Mouse (Mus musculus) embryonic stem cell, embryonic (primary cell): ENCODE data around the gene Igflr1.

Experiments
- CTCF ChIA-PET, 4 experiments: fragments of 300-600 bp in 2 of 4; fragments of 350-600 bp in 2 of 4; sonication (Branson Sonifier 250); formaldehyde crosslinking; loops; one replicate each; lab custom pipeline; 2022; ENCODE audit warnings: inconsistent platforms in 2 of 4; lab: Charles Lee
- POLR2A ChIA-PET, 4 experiments: fragments of 300-600 bp in 2 of 4; fragments of 350-600 bp in 2 of 4; sonication (Branson Sonifier 250); formaldehyde crosslinking; loops; one replicate each; lab custom pipeline; 2022; ENCODE audit warnings: antibody characterized with exemption in 4 of 4, inconsistent platforms in 1 of 4; lab: Charles Lee

Igflr1 gene

GRCm38 (mm10) chr7:30564970-30565571 lies at the start of gene Igflr1:
Gene Igflr1 (plus strand): TSS chr7:30565427.
- POLR2A ChIA-PET = interaction anchor here in 1 of 4 experiments (1.8 to 2.2 kb wide), 3 partner anchors 9 to 15 kb away, joined by 5 to 20 read pairs (median 12); no protein-coding TSS in a partner anchor
- CTCF ChIA-PET = no interaction called here

DNA sequence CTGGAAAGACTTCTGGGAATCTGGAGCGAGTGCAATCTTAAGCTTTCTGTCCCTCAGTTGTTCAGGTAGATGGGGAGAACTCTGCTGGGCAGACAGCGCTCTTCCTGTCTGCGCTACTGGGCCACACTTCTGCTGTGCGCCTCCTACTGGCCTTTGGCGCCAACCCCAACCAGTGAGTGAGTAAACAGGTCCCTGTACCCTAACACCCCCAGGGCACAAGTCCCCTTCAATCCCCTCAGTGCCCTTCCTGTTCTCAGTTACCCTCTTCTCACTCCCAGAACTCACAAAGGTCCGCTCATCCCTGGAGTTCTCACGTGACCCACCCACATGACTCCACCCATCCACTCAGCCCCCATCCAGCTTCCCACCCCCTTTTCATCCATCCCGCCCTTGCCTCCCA lies 46.9 kb upstream of the Igflr1 start:
- CTCF ChIA-PET = interaction anchor here in 3 of 4 experiments (0.7 to 1.7 kb wide), 13 partner anchors 11 to 212 kb away, joined by 3 to 7 read pairs (median 3); partner anchors contain the start of gene Cox6b1 (in 1 of the 3)
- POLR2A ChIA-PET = interaction anchor here in 3 of 4 experiments (0.5 to 1.8 kb wide), 9 partner anchors 9 to 182 kb away, joined by 3 to 10 read pairs (median 3); partner anchors contain the start of gene Kmt2b (in 1 of the 3)

GRCm38 (mm10) chr7:30520396-30520795 lies 44.8 kb upstream of the Igflr1 start:
- CTCF ChIA-PET = no interaction called here
- POLR2A ChIA-PET = interaction anchor here in 2 of 4 experiments (0.6 to 1.1 kb wide), 2 partner anchors 32 to 1854 kb away, joined by 3 to 4 read pairs; partner anchors contain the start of genes Hspb6 (in 1 of the 2) and Proser3 (in 1 of the 2)

GRCm38 (mm10) chr7:30520856-30521255 lies 44.4 kb upstream of the Igflr1 start:
- ChIA-PET CTCF (interaction anchor here in 1 of 4 experiments (0.5 kb wide), 1 partner anchor 92 kb away, joined by 3 read pairs; the partner anchor contains the start of gene Upk1a), POLR2A (interaction anchor here in 1 of 4 experiments (1.1 kb wide), 1 partner anchor 32 kb away, joined by 3 read pairs; the partner anchor contains the start of genes Hspb6 and Proser3)

DNA sequence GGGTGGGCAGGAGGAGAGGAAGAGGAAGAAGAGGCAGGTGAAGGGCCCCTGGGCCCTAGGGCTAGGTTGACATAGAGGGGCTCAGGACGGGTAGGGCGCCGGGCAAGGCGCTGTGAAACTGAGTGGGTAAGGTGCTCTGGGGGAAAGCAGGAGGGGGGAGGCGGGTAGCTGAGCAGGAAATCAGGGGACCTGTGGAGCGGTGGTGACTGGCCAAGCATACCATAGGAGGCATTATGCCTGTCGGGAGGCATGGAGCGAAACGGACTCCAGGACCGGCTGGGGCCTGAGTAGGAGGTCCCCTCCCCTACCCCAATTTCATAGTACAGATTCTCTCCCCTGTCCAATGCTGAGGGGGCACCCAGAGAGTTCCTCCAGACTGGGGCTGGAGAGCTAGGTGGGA lies 42.4 kb upstream of the Igflr1 start:
- ChIA-PET POLR2A (interaction anchor here in 3 of 4 experiments (0.6 to 1.7 kb wide), 7 partner anchors 8 to 142 kb away, joined by 3 to 6 read pairs (median 3); partner anchors contain the start of genes Haus5 (in 1 of the 3), Hspb6 (in 1 of the 3) and Proser3 (in 1 of the 3)), CTCF (interaction anchor here in 1 of 4 experiments (1.6 kb wide), 1 partner anchor 31 kb away, joined by 6 read pairs; no protein-coding TSS in a partner anchor)

DNA sequence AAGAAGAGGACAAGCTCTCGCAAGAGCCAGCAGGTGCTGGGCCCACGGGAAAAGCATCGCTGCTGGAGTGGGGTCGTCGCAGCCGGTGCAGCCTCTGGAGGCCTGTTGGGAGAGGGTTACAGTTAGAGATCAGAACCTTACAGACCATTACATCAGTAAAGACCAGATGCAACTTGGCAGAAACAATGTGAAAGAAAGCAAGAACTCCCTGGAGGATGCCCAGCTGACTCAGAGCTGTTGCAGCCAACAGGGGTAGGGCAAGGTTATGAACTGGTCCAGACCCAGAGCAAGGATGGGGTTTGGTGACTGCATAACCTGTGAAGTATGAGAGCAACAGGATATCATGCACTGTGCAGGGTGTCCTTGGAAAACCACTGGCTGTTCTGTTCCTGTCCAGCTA lies 40.7 kb upstream of the Igflr1 start:
- CTCF ChIA-PET = interaction anchor here (0.6 to 2.2 kb wide), 6 partner anchors 8 to 89 kb away, joined by 3 to 8 read pairs (median 4); no protein-coding TSS in a partner anchor
- POLR2A ChIA-PET = interaction anchor here in 3 of 4 experiments (0.6 to 2.0 kb wide), 12 partner anchors 8 to 449 kb away, joined by 3 to 6 read pairs (median 4); partner anchors contain the start of genes Fam187b (in 1 of the 3) and Haus5 (in 1 of the 3)

DNA sequence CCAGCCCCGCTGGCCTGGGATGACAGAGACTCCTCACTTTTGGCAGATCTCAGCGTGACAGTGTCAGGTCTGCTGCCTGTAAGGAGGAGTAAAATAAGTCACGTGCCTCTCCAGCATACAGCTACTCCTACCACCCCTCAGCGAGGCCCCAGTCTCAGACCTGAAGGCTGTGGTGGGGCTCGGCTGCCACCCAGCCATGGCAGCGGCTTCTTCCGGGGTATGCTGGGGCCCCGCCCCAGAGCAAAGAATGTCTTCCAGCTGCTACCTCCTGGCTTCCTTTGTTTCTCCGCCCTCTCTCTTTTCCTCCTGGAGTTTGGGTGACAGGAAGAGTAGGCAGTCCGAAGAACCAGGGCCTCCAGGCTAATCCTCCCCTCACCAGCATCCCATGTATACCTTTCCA lies 39.3 kb upstream of the Igflr1 start:
- ChIA-PET POLR2A (interaction anchor here in 2 of 4 experiments (1.3 to 2.7 kb wide), 4 partner anchors 8 to 21 kb away, joined by 3 to 11 read pairs (median 7); no protein-coding TSS in a partner anchor), CTCF (interaction anchor here in 2 of 4 experiments (0.5 to 2.2 kb wide), 3 partner anchors 33 to 311 kb away, joined by 3 to 8 read pairs (median 3); no protein-coding TSS in a partner anchor)

DNA sequence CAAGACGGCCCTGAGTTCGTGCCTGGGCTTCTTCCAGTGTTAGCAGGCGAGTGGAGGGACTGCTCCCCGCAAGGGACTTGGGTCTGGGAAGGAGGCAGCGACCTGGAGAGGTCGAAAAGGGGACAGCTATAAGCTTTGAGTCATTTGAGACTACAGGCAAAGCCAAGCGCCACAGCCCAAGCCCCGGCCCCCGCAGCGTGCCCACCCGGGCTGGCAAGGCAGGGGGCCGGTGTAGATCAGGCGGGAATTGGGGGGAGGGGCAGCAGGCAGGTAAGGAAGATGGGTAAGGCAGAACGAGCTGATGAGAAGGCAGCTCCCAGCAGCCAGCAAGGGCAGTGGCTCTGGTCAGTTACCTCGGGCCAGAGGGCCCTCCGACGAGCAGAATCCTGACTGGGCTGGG lies 38.8 kb upstream of the Igflr1 start:
- ChIA-PET POLR2A (interaction anchor here in 3 of 4 experiments (0.9 to 2.7 kb wide), 4 partner anchors 8 to 26 kb away, joined by 3 to 11 read pairs (median 7); partner anchors contain the start of gene Proser3 (in 1 of the 3)), CTCF (interaction anchor here (0.6 to 2.2 kb wide), 7 partner anchors 33 to 598 kb away, joined by 3 to 8 read pairs (median 3); partner anchors contain the start of gene Prodh2 (in 1 of the 4))

DNA sequence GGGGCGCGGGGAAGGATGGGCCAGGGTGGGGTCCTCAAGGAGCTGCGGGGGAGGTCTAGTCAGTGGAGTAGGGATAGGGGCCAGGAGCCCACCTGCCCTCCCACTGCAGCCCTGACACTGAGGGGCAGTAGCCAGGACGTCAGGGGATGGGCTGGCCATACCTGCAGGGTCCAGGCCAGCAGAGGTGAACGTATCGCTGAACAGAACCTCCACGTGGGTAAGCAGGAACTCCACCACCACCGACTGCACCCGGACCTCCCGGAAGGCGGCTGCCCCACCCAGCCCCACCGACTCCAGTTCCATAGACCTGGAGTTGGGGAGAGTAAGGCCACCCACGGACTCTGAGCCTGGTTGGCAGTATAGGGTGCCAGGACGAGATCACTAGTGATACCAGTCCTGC lies 38.2 kb upstream of the Igflr1 start:
- ChIA-PET CTCF (interaction anchor here in 3 of 4 experiments (0.6 to 2.2 kb wide), 7 partner anchors 34 to 597 kb away, joined by 3 to 8 read pairs (median 4); partner anchors contain the start of gene Prodh2 (in 1 of the 3)), POLR2A (interaction anchor here in 3 of 4 experiments (0.9 to 2.7 kb wide), 4 partner anchors 9 to 31 kb away, joined by 3 to 11 read pairs (median 6); partner anchors contain the start of gene Proser3 (in 1 of the 3))

DNA sequence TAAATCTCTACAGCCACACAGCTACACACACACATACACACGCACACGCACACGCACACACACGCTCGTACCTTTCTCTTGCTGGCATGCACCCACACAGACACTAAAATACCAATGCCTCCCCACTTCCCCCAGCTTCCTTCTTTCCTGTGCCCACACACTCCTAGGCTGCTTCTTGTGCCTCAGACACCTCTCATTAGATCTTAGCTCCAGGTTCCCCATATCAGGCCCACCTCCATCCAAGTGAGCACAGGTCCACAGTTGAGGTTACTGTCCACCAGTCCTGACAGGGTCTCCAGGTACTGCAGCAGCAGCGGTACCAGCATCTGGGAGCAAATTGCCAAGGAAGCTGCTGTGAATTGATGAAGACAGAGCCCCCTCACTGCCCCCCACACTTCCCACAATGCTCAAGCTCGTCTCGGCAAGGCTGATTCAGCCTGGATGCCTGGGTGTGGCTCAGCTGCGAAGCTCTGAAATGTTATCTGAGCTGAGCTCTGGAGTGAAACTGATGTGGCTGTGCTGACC lies 33.9 kb upstream of the Igflr1 start:
- CTCF ChIA-PET = interaction anchor here in 2 of 4 experiments (0.7 to 1.1 kb wide), 2 partner anchors 26 to 134 kb away, joined by 3 read pairs; partner anchors contain the start of gene Haus5 (in 1 of the 2)
- POLR2A ChIA-PET = interaction anchor here in 2 of 4 experiments (0.6 to 1.4 kb wide), 4 partner anchors 9 to 168 kb away, joined by 3 to 4 read pairs (median 3); partner anchors contain the start of gene Proser3 (in 1 of the 2)

GRCm38 (mm10) chr7:30532931-30533330 lies 32.3 kb upstream of the Igflr1 start:
- POLR2A ChIA-PET = interaction anchor here in 2 of 4 experiments (0.9 to 1.6 kb wide), 5 partner anchors 9 to 181 kb away, joined by 3 to 6 read pairs (median 3); partner anchors contain the start of genes Gm49396 (in 1 of the 2), Hspb6 (in 1 of the 2), Proser3 (in 1 of the 2) and U2af1l4 (in 1 of the 2)

GRCm38 (mm10) chr7:30533941-30534632 lies 31.1 kb upstream of the Igflr1 start:
- ChIA-PET CTCF (no interaction called here), POLR2A (interaction anchor here (0.6 to 1.6 kb wide), 6 partner anchors 18 to 180 kb away, joined by 3 to 6 read pairs (median 3); partner anchors contain the start of genes Proser3 (in 2 of the 4), Gm49396 (in 1 of the 4), Hspb6 (in 1 of the 4) and U2af1l4 (in 1 of the 4))

More at GRCm38 (mm10) chr7:30532931-30533330, 32.3 kb upstream of the Igflr1 start:
- CTCF ChIA-PET = no interaction called here

GRCm38 (mm10) chr7:30534633-30535577 lies 30.3 kb upstream of the Igflr1 start, which contains the start of gene Arhgap33:
Gene Arhgap33 (minus strand): TSS chr7:30535060.
- ChIA-PET POLR2A (interaction anchor here in 3 of 4 experiments (0.6 to 2.2 kb wide), 10 partner anchors 16 to 254 kb away, joined by 3 to 7 read pairs (median 4); partner anchors contain the start of genes Hspb6 (in 2 of the 3), Proser3 (in 2 of the 3), Gm49396 (in 1 of the 3) and U2af1l4 (in 1 of the 3)), CTCF (interaction anchor here (0.5 to 1.5 kb wide), 5 partner anchors 17 to 422 kb away, joined by 3 to 7 read pairs (median 3); partner anchors contain the start of genes Hspb6 (in 1 of the 4), Prodh2 (in 1 of the 4), Proser3 (in 1 of the 4) and Usf2 (in 1 of the 4))

DNA sequence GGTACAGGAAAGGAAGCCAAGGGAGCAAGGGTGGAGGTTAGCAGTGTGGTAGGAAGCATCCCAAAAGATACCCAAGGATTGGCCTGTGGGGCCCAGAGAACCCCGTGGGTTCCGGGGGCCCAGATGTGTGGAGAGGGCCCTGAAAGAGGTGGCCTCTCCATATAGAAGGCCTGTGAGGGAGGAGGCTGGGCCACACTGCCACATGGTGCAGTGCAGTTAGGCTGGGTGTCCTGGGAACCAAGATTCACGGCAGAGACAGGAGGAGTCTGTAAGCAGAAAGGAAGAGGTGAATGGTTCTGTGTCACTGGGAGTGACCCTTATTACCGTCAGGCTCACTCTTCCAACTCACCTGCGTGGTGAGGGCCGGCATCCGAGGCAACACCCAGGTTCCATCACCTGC lies 24.7 kb upstream of the Igflr1 start:
- POLR2A ChIA-PET = interaction anchor here in 3 of 4 experiments (0.6 to 1.9 kb wide), 10 partner anchors 12 to 254 kb away, joined by 3 to 13 read pairs (median 4); partner anchors contain the start of genes Aplp1 (in 1 of the 3), Gm49396 (in 1 of the 3), Hspb6 (in 1 of the 3) and Proser3 (in 1 of the 3)
- CTCF ChIA-PET = interaction anchor here in 2 of 4 experiments (0.9 to 1.3 kb wide), 2 partner anchors 13 to 48 kb away, joined by 3 read pairs; partner anchors contain the start of gene Prodh2 (in 1 of the 2)

DNA sequence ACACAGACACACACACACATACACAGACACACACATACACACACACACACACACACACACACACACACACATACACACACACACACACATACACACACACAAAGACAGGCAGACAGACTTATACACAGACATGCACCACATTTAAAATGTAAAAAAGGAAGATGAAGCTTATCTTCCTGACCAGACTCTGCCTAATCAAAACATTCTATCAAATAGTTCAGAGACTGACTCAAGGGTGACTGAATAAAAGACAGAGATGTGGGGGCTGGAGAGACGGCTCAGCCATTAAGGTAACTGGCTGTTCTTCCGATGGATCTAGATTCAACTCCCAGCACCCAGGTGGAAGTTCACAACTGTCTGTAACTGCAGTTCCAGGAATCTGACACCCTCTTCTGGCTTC lies 20.9 kb upstream of the Igflr1 start:
- CTCF ChIA-PET = no interaction called here
- POLR2A ChIA-PET = interaction anchor here in 1 of 4 experiments (2.2 kb wide), 1 partner anchor 8 kb away, joined by 7 read pairs; the partner anchor contains the start of genes Hspb6 and Proser3
